Mouse (Mus musculus): ENCODE measurements around the gene Zbtb45.

Zbtb45 gene

GRCm38 (mm10) chr7:13034148-13034977 is 24.5 kb upstream of the Zbtb45 start, which contains the start of gene Chmp2a:
TSS of gene Chmp2a (minus strand) at chr7:13034807.
- in situ Hi-C loops (cut with MboI): no loop called here

- in situ Hi-C loops (cut with MboI): no loop called here
Observed at GRCm38 (mm10) chr7:13033451-13034147, 23.8 kb upstream of the Zbtb45 start.

- in situ Hi-C loops (cut with MboI): no loop called here
Observed at GRCm38 (mm10) chr7:13032541-13032940, 22.7 kb upstream of the Zbtb45 start.

- in situ Hi-C loops (cut with MboI): no loop called here
Observed at GRCm38 (mm10) chr7:13031983-13032382, 22.1 kb upstream of the Zbtb45 start.

- in situ Hi-C loops (cut with MboI): no loop called here
Observed at GRCm38 (mm10) chr7:13031069-13031468, 21.2 kb upstream of the Zbtb45 start.

- in situ Hi-C loops (cut with MboI): no loop called here
Observed at GRCm38 (mm10) chr7:13028986-13029385, 19.2 kb upstream of the Zbtb45 start.

GRCm38 (mm10) chr7:13025511-13026112 is 15.8 kb upstream of the Zbtb45 start:
- in situ Hi-C loops (cut with MboI): no loop called here

GRCm38 (mm10) chr7:13024805-13025204 is 15.0 kb upstream of the Zbtb45 start:
- in situ Hi-C loops (cut with MboI): loop anchor here (25.0 kb wide), 1 partner anchor 538 kb away; the partner anchor contains the start of gene Zfp606

- in situ Hi-C loops (cut with MboI): loop anchor here (25.0 kb wide), 1 partner anchor 537 kb away; the partner anchor contains the start of gene Zfp606
Observed at GRCm38 (mm10) chr7:13023928-13024731, 14.3 kb upstream of the Zbtb45 start.

GRCm38 (mm10) chr7:13022773-13023535 is 13.1 kb upstream of the Zbtb45 start:
- in situ Hi-C loops (cut with MboI): loop anchor here (25.0 kb wide), 1 partner anchor 536 kb away; the partner anchor contains the start of gene Zfp606

GRCm38 (mm10) chr7:13015217-13015616 is 5.4 kb upstream of the Zbtb45 start:
- in situ Hi-C loops (cut with MboI): loop anchor here (25.0 kb wide), 1 partner anchor 528 kb away; the partner anchor contains the start of gene Zfp606

- in situ Hi-C loops (cut with MboI): loop anchor here (25.0 kb wide), 1 partner anchor 527 kb away; the partner anchor contains the start of gene Zfp606
Observed at GRCm38 (mm10) chr7:13014275-13014839, 4.5 kb upstream of the Zbtb45 start.

- in situ Hi-C loops (cut with MboI): loop anchor here (25.0 kb wide), 1 partner anchor 526 kb away; the partner anchor contains the start of gene Zfp606
Observed at GRCm38 (mm10) chr7:13013671-13014070, 3.8 kb upstream of the Zbtb45 start.

GRCm38 (mm10) chr7:13009143-13010004 is 460 bp downstream of the Zbtb45 start:
- in situ Hi-C loops (cut with MboI): loop anchor here (5.0 to 25.0 kb wide), 2 partner anchors 33 to 522 kb away; partner anchors contain the start of gene Zfp606

- in situ Hi-C loops (cut with MboI): loop anchor here (5.0 to 25.0 kb wide), 2 partner anchors 35 to 520 kb away; partner anchors contain the start of gene Zfp606
Observed at GRCm38 (mm10) chr7:13007341-13008092, 2.3 kb downstream of the Zbtb45 start.

GRCm38 (mm10) chr7:13006531-13006930 is 3.3 kb downstream of the Zbtb45 start:
- in situ Hi-C loops (cut with MboI): loop anchor here (5.0 to 25.0 kb wide), 2 partner anchors 36 to 519 kb away; partner anchors contain the start of gene Zfp606

GRCm38 (mm10) chr7:13006011-13006410 is 3.8 kb downstream of the Zbtb45 start:
- in situ Hi-C loops (cut with MboI): loop anchor here (5.0 to 25.0 kb wide), 2 partner anchors 36 to 519 kb away; partner anchors contain the start of gene Zfp606

GRCm38 (mm10) chr7:13003380-13003779 is 6.5 kb downstream of the Zbtb45 start:
- in situ Hi-C loops (cut with MboI): loop anchor here (25.0 kb wide), 1 partner anchor 516 kb away; the partner anchor contains the start of gene Zfp606
